Mouse (Mus musculus) kidney, postnatal 36 days (tissue): ENCODE data around the gene Clrn1.

Experiments used
- DNase-seq, 2 experiments: peaks; one replicate each; pipeline ENCODE4 v3.0.0; 2021 to 2022; ENCODE audit warnings: mixed read lengths in 2 of 2

The Clrn1 gene

DNA sequence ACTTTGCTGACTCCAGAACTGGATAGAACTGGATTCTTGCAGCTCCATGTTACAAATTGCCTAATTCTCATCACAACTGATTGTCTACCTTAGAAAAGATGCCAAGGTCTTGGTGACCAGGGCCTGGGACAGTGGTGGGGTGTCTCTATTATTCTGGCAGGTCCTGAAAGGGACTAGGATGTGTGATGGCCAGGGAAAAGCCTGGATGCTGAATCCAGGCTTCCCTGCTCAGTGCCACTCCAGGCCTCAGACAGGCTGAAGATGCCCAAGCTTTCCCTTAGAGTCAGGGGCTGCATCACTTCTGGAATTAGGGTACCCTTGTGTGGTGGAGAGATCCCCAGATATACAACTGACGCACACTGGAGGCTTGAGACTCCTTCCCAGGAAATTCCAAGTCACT is 55.2 kb downstream of the Clrn1 start:
- no peak for DNase-seq

- no peak for DNase-seq
Measured at GRCm38 (mm10) chr3:58828366-58829153, 56.6 kb downstream of the Clrn1 start.

DNA sequence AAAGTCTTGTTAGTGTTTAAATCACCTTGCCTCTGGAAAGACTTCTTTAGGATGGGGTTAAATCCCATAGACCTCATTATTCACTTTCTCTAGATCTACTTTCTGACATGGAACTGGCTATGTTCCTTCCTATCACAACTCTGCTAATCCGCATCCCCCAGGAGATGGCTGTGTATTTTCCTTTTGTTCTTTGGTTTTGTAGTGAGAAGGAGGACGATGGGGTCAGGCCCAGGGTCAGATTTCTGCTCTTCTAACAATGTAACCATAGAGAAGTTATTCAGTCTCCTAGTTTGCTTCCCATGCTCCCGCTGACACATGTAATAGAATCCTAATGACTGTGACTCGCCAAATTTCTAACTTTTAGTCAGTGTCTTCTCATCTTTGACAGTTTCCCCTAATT is 58.9 kb downstream of the Clrn1 start:
- no peak for DNase-seq

DNA sequence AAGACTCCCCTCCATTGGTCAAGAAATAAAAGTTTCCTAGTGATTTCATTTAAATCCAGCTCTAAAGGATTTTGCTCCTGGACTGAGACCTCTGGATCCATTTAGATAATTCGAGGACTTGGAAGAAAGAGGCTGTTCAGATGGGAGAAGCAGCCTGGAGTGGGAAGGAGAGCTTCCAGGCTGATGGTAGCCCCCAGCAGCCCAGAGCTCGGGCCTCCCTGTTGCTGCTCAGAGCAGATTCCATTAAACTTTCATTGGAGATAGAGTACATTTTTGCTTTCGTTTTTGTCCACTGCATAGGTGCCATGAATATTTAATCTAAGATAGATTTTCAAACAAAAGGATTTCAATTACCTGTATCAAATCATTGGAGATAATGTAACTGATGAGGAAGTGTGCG is 62.9 kb downstream of the Clrn1 start, which contains the start of gene Mindy4b-ps:
TSS of gene Mindy4b-ps (minus strand) at position 101 of the 400 bp plus-strand sequence.
- no peak for DNase-seq

- no peak for DNase-seq
Measured at GRCm38 (mm10) chr3:58817337-58817736, 67.8 kb downstream of the Clrn1 start.

DNA sequence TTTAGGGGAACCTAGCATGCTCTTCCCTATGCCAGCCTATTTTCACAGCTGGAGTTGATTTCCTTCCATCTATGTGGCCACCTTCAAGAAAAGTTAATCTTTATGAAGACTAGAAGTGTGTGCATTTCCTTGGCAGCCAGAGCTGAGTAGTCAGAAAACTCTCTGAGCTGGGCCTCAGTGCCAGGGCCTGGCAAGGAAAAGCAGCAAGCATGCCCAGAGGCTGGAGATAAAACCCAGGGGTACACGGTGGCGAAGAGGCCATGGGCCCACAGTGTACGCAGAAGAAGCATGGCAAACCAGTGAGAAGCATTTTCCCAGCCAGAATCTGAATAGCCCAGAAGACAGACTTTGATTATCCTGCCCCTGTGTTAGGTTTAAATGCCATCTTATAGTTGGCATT is 70.9 kb downstream of the Clrn1 start:
- DNase-seq, result no peak

GRCm38 (mm10) chr3:58810353-58810752 is 74.8 kb downstream of the Clrn1 start:
- no peak for DNase-seq

DNA sequence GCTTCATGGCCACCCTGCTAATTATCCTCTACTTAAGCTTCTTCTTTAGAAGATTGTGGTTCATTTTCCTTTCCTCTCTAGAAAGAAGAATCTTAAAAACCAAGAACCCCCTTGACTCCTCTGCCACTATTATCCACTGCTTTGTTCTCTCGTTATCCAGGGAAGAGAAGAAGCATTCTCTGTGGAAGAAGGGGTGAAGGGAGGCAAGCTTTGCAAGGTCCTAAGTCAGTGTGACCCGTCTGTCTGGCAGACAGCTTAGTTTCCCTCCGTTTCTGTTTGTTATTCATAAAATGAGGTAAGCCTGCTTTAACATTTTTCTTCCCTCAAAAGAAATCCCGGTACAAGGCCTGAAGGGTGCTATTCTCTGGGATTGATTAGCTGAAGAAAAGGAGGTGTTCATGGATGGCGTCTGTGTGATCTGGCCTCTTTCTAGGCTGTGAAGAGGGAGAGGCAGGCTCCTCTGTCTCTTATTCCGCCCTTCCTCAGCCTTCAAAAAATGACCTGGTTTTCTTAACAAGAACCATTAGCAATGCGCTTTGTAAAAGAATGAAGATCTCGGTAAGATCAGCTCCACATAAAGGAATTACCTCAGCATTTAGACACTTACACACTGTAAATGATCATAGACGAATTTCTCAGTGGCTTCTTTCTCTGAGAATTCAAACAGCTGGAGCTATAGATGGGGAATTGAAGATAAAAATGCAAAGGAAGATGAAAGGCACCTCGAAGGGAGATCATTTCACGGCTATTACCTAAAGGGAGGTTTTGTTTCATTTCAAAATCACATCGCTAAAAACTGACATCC is 75.8 kb downstream of the Clrn1 start:
- no peak for DNase-seq

GRCm38 (mm10) chr3:58808636-58809035 is 76.5 kb downstream of the Clrn1 start:
- DNase-seq, result no peak

- no peak for DNase-seq
Measured at GRCm38 (mm10) chr3:58804745-58805144, 80.4 kb downstream of the Clrn1 start.

- DNase-seq, result no peak
Measured at GRCm38 (mm10) chr3:58798676-58799075, 86.5 kb downstream of the Clrn1 start.

DNA sequence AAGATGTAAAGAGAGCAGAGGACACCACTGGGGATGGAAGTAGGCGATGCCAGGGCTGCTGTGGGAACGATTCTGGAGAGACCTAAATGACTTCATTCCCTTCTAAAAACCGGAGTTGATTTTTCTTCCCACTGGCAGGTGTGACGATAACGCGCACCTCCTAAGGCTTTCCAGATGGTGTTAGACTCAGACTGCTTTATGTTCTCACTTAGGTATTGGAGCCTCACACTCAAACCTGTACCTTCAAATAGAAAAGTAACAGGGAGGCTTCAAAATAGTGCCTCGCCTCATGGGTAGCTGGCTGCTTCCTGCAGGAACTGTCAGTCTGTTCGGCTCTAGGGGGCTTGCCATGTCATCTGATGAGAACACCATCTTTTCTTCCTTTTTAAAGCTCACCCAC is 86.9 kb downstream of the Clrn1 start:
- no peak for DNase-seq
